Mouse (Mus musculus) MEL (cell line): ENCODE measurements around the gene Fam168b. TPM values are rescaled to one million over a fixed set of nuclear protein-coding genes. Genes with fewer than 3 reads are reported as not detected.

ENCODE experiments used
- DNase-seq: peaks from one replicate; pipeline ENCODE4 v3.0.0; 2011; ENCODE audit warnings: low read depth, low spot score
- H3K27ac ChIP-seq: 2 replicates; pipeline ENCODE4 v1.5.1; 2012; ENCODE audit warnings: low read depth, mild to moderate bottlenecking, control low read depth, low read length, moderate library complexity; ENCODE audit not compliant: control insufficient read depth
- H3K27me3 ChIP-seq, 2 experiments: fragments of 150-350 bp in 1 of 2; sonication (generic) in 1 of 2; 2 replicates each; pipeline ENCODE4 v1.6.1; 2012; ENCODE audit warnings: low read length in 2 of 2, mild to moderate bottlenecking in 2 of 2, improper control_type of control experiment in 1 of 2, moderate library complexity in 1 of 2; ENCODE audit not compliant: insufficient read depth in 2 of 2, control insufficient read depth in 1 of 2
- H3K36me3 ChIP-seq, 2 experiments: 2 replicates each; pipeline ENCODE4 v1.6.1; 2012 to 2014; ENCODE audit warnings: low read length in 2 of 2, improper control_type of control experiment in 1 of 2, inconsistent platforms in 1 of 2, mild to moderate bottlenecking in 1 of 2; ENCODE audit not compliant: insufficient read depth in 2 of 2, control insufficient read depth in 1 of 2
- H3K4me1 ChIP-seq, 2 experiments: fragments of 150-350 bp in 1 of 2; sonication (generic) in 1 of 2; 2 replicates each; pipeline ENCODE4 v1.6.1; 2012; ENCODE audit warnings: low read length in 2 of 2, improper control_type of control experiment in 1 of 2, mild to moderate bottlenecking in 1 of 2; ENCODE audit not compliant: insufficient read depth in 2 of 2, control insufficient read depth in 1 of 2
- H3K4me3 ChIP-seq, 2 experiments: fragments of 150-350 bp in 1 of 2; sonication (generic) in 1 of 2; 2 replicates each; pipeline ENCODE4 v1.5.1; 2012; ENCODE audit warnings: low read depth in 2 of 2, low read length in 2 of 2, mild to moderate bottlenecking in 2 of 2, moderate library complexity in 2 of 2, control low read depth in 1 of 2, improper control_type of control experiment in 1 of 2; ENCODE audit not compliant: control insufficient read depth in 1 of 2, insufficient read depth in 1 of 2
- H3K79me2 ChIP-seq: 2 replicates; pipeline ENCODE4 v1.6.1; 2012; ENCODE audit warnings: mild to moderate bottlenecking, low read length, moderate library complexity; ENCODE audit not compliant: control insufficient read depth, poor library complexity, insufficient read depth
- H3K9ac ChIP-seq: 2 replicates; pipeline ENCODE4 v1.6.1; 2012; ENCODE audit warnings: low read depth, mild to moderate bottlenecking, control low read depth, low read length, moderate library complexity; ENCODE audit not compliant: control insufficient read depth, poor library complexity, severe bottlenecking
- H3K9me3 ChIP-seq: fragments of 150-350 bp; sonication (generic); replicated peaks from 2 replicates; pipeline ENCODE4 v1.6.1; 2012; ENCODE audit warnings: mild to moderate bottlenecking, low read length, improper control_type of control experiment, moderate library complexity; ENCODE audit not compliant: insufficient read depth
- BHLHE40 ChIP-seq: IDR thresholded peaks from 2 replicates; pipeline ENCODE4 v1.6.1; 2012; ENCODE audit warnings: low read depth, mild to moderate bottlenecking, inconsistent platforms, low read length, improper control_type of control experiment, borderline replicate concordance
- CHD2 ChIP-seq: IDR thresholded peaks from 2 replicates; pipeline ENCODE4 v1.6.1; 2011; ENCODE audit warnings: low read length, improper control_type of control experiment
- EP300 ChIP-seq, 2 experiments: IDR thresholded peaks; 2 replicates each; pipeline ENCODE4 v1.6.1; 2011; ENCODE audit warnings: improper control_type of control experiment in 2 of 2, low read length in 2 of 2, low read depth in 1 of 2, mild to moderate bottlenecking in 1 of 2
- GATA1 ChIP-seq: IDR thresholded peaks from 2 replicates; pipeline ENCODE4 v1.6.1; 2011; ENCODE audit warnings: low read depth, low read length, improper control_type of control experiment
- HCFC1 ChIP-seq: IDR thresholded peaks from 2 replicates; pipeline ENCODE4 v1.6.1; 2012; ENCODE audit warnings: low read depth, mild to moderate bottlenecking, inconsistent platforms, low read length, improper control_type of control experiment, moderate library complexity
- MAX ChIP-seq: IDR thresholded peaks from 2 replicates; pipeline ENCODE4 v1.6.1; 2011; ENCODE audit warnings: low read length, improper control_type of control experiment
- MAZ ChIP-seq: IDR thresholded peaks from 2 replicates; pipeline ENCODE4 v1.6.1; 2012; ENCODE audit warnings: low read depth, mild to moderate bottlenecking, inconsistent platforms, low read length, improper control_type of control experiment
- MYB ChIP-seq: IDR thresholded peaks from 2 replicates; pipeline ENCODE4 v1.6.1; 2011; ENCODE audit warnings: mild to moderate bottlenecking, low read depth, low read length, improper control_type of control experiment
- NRF1 ChIP-seq: IDR thresholded peaks from 2 replicates; pipeline ENCODE4 v1.6.1; 2014; ENCODE audit warnings: low read depth, mild to moderate bottlenecking, inconsistent platforms, low read length, improper control_type of control experiment, moderate library complexity; ENCODE audit not compliant: poor library complexity, insufficient read depth, severe bottlenecking
- POLR2AphosphoS2 ChIP-seq: IDR thresholded peaks from 2 replicates; pipeline ENCODE4 v1.6.1; 2011; ENCODE audit warnings: low read length, improper control_type of control experiment
- RCOR1 ChIP-seq: IDR thresholded peaks from 2 replicates; pipeline ENCODE4 v1.6.1; 2012; ENCODE audit warnings: low read depth, mild to moderate bottlenecking, inconsistent platforms, low read length, improper control_type of control experiment
- UBTF ChIP-seq: IDR thresholded peaks from 2 replicates; pipeline ENCODE4 v1.6.1; 2012; ENCODE audit warnings: low read depth, mild to moderate bottlenecking, inconsistent platforms, low read length, improper control_type of control experiment, moderate library complexity, borderline replicate concordance; ENCODE audit not compliant: insufficient read depth
- USF2 ChIP-seq, 2 experiments: IDR thresholded peaks; 2 replicates each; pipeline ENCODE4 v1.6.1; 2011 to 2012; ENCODE audit warnings: improper control_type of control experiment in 2 of 2, low read length in 2 of 2, borderline replicate concordance in 1 of 2, inconsistent platforms in 1 of 2, low read depth in 1 of 2, mild to moderate bottlenecking in 1 of 2; ENCODE audit not compliant: insufficient read depth in 1 of 2
- ZC3H11A ChIP-seq: IDR thresholded peaks from 2 replicates; pipeline ENCODE4 v1.6.1; 2012; ENCODE audit warnings: low read depth, mild to moderate bottlenecking, inconsistent platforms, low read length, improper control_type of control experiment
- ZNF384 ChIP-seq: IDR thresholded peaks from 2 replicates; pipeline ENCODE4 v1.6.1; 2012; ENCODE audit warnings: low read depth, mild to moderate bottlenecking, inconsistent platforms, low read length, improper control_type of control experiment
- polyA plus RNA-seq, 2 experiments: library from polyadenylated mRNA; stranded (reverse) in 1 of 2; unstranded in 1 of 2; fragments of >175 nt in 1 of 2; fragments of >200 nt in 1 of 2; gene quantifications; 2 replicates each; pipeline versions ENCODE4 v1.2.1 to v1.2.4; 2012; ENCODE audit warnings: low replicate concordance in 2 of 2, low read depth in 1 of 2; ENCODE audit not compliant: insufficient read length in 2 of 2, insufficient read depth in 1 of 2, missing spikeins in 1 of 2
- total RNA-seq: library from RNA; depleted of rRNA; stranded (reverse); fragments of 300-350 nt; gene quantifications from 2 replicates; pipeline ENCODE4 v1.2.3, GENCODE M21; 2012

The Fam168b gene
- total and polyA plus RNA-seq, 3 experiments: 78.9 to 136 (median 97.4) TPM

- no peaks in the 10 kb centered on the region for H3K27me3 ChIP-seq
- peaks cover 21 to 28% of the 10 kb centered on the region in 2 experiments for H3K36me3 ChIP-seq
- H3K79me2 ChIP-seq: peaks cover 83% of the 10 kb centered on the region
- no peak overlapping the region for H3K4me3 ChIP-seq
- TF ChIP-seq POLR2AphosphoS2: no peak
- no peak for TF ChIP-seq CHD2
- TF ChIP-seq MAZ: no peak
- TF ChIP-seq MAX: no peak
- no peak for TF ChIP-seq EP300 (IDR thresholded peaks at IDR 0.05; ENCODE audit: low read depth in 1 of 2, low read length in 2 of 2)
- TF ChIP-seq MYB: no peak
- no peak for TF ChIP-seq USF2 (IDR thresholded peaks at IDR 0.05; ENCODE audit: borderline replicate concordance in 1 of 2, insufficient read depth in 1 of 2, low read depth in 1 of 2, low read length in 2 of 2)
- TF ChIP-seq UBTF: no peak
- no peak for TF ChIP-seq BHLHE40
- no peak for TF ChIP-seq GATA1
- TF ChIP-seq ZC3H11A: no peak
- no peak for TF ChIP-seq HCFC1
- TF ChIP-seq RCOR1: no peak
- peaks cover 0 to 9% of the 10 kb centered on the region in 2 experiments; a peak in 3 of 4 replicates for H3K4me1 ChIP-seq
- no peak overlapping the region for H3K9ac ChIP-seq
- DNase-seq: peak; percentile 44
- H3K9me3 ChIP-seq: no peaks in the 10 kb centered on the region
- no peak overlapping the region for H3K27ac ChIP-seq
Measured at GRCm38 (mm10) chr1:34837951-34838689, 4.7 kb downstream of the Fam168b start.

GRCm38 (mm10) chr1:34834904-34835303 is 8.0 kb downstream of the Fam168b start:
- H3K9me3 ChIP-seq: no peaks in the 10 kb centered on the region
- peaks cover 16 to 30% of the 10 kb centered on the region in 2 experiments for H3K36me3 ChIP-seq
- H3K27me3 ChIP-seq: no peaks in the 10 kb centered on the region
- H3K79me2 ChIP-seq: peaks cover 80% of the 10 kb centered on the region
- no peak overlapping the region for H3K9ac ChIP-seq
- no peak for DNase-seq
- no peak overlapping the region for H3K4me3 ChIP-seq
- H3K4me1 ChIP-seq: no peaks in the 10 kb centered on the region
- H3K27ac ChIP-seq: no peak overlapping the region
- TF ChIP-seq ZNF384 (no peak), NRF1 (no peak)
- TF ChIP-seq, all 39 proteins: peak for 0
